Mouse (Mus musculus) MEL (cell line): ENCODE data around the gene Gabbr2. TPM values are rescaled to one million over a fixed set of nuclear protein-coding genes. Genes with fewer than 3 reads are reported as not detected.

Experiments used
- DNase-seq: peaks from one replicate; pipeline ENCODE4 v3.0.0; 2011; ENCODE audit warnings: low read depth, low spot score
- H3K27ac ChIP-seq: 2 replicates; pipeline ENCODE4 v1.5.1; 2012; ENCODE audit warnings: low read depth, mild to moderate bottlenecking, control low read depth, low read length, moderate library complexity; ENCODE audit not compliant: control insufficient read depth
- H3K27me3 ChIP-seq, 2 experiments: fragments of 150-350 bp in 1 of 2; sonication (generic) in 1 of 2; 2 replicates each; pipeline ENCODE4 v1.6.1; 2012; ENCODE audit warnings: low read length in 2 of 2, mild to moderate bottlenecking in 2 of 2, improper control_type of control experiment in 1 of 2, moderate library complexity in 1 of 2; ENCODE audit not compliant: insufficient read depth in 2 of 2, control insufficient read depth in 1 of 2
- H3K36me3 ChIP-seq, 2 experiments: 2 replicates each; pipeline ENCODE4 v1.6.1; 2012 to 2014; ENCODE audit warnings: low read length in 2 of 2, improper control_type of control experiment in 1 of 2, inconsistent platforms in 1 of 2, mild to moderate bottlenecking in 1 of 2; ENCODE audit not compliant: insufficient read depth in 2 of 2, control insufficient read depth in 1 of 2
- H3K4me1 ChIP-seq, 2 experiments: fragments of 150-350 bp in 1 of 2; sonication (generic) in 1 of 2; 2 replicates each; pipeline ENCODE4 v1.6.1; 2012; ENCODE audit warnings: low read length in 2 of 2, improper control_type of control experiment in 1 of 2, mild to moderate bottlenecking in 1 of 2; ENCODE audit not compliant: insufficient read depth in 2 of 2, control insufficient read depth in 1 of 2
- H3K4me3 ChIP-seq, 2 experiments: fragments of 150-350 bp in 1 of 2; sonication (generic) in 1 of 2; 2 replicates each; pipeline ENCODE4 v1.5.1; 2012; ENCODE audit warnings: low read depth in 2 of 2, low read length in 2 of 2, mild to moderate bottlenecking in 2 of 2, moderate library complexity in 2 of 2, control low read depth in 1 of 2, improper control_type of control experiment in 1 of 2; ENCODE audit not compliant: control insufficient read depth in 1 of 2, insufficient read depth in 1 of 2
- H3K79me2 ChIP-seq: 2 replicates; pipeline ENCODE4 v1.6.1; 2012; ENCODE audit warnings: mild to moderate bottlenecking, low read length, moderate library complexity; ENCODE audit not compliant: control insufficient read depth, poor library complexity, insufficient read depth
- H3K9ac ChIP-seq: 2 replicates; pipeline ENCODE4 v1.6.1; 2012; ENCODE audit warnings: low read depth, mild to moderate bottlenecking, control low read depth, low read length, moderate library complexity; ENCODE audit not compliant: control insufficient read depth, poor library complexity, severe bottlenecking
- H3K9me3 ChIP-seq: fragments of 150-350 bp; sonication (generic); replicated peaks from 2 replicates; pipeline ENCODE4 v1.6.1; 2012; ENCODE audit warnings: mild to moderate bottlenecking, low read length, improper control_type of control experiment, moderate library complexity; ENCODE audit not compliant: insufficient read depth
- CHD2 ChIP-seq: IDR thresholded peaks from 2 replicates; pipeline ENCODE4 v1.6.1; 2011; ENCODE audit warnings: low read length, improper control_type of control experiment
- E2F4 ChIP-seq: IDR thresholded peaks from 2 replicates; pipeline ENCODE4 v1.6.1; 2011; ENCODE audit warnings: low read depth, low read length, improper control_type of control experiment, borderline replicate concordance
- ETS1 ChIP-seq: IDR thresholded peaks from 2 replicates; pipeline ENCODE4 v1.6.1; 2012; ENCODE audit warnings: low read depth, mild to moderate bottlenecking, inconsistent platforms, low read length, improper control_type of control experiment, moderate library complexity
- GATA1 ChIP-seq: IDR thresholded peaks from 2 replicates; pipeline ENCODE4 v1.6.1; 2011; ENCODE audit warnings: low read depth, low read length, improper control_type of control experiment
- MAZ ChIP-seq: IDR thresholded peaks from 2 replicates; pipeline ENCODE4 v1.6.1; 2012; ENCODE audit warnings: low read depth, mild to moderate bottlenecking, inconsistent platforms, low read length, improper control_type of control experiment
- MYB ChIP-seq: IDR thresholded peaks from 2 replicates; pipeline ENCODE4 v1.6.1; 2011; ENCODE audit warnings: mild to moderate bottlenecking, low read depth, low read length, improper control_type of control experiment
- MYC ChIP-seq: IDR thresholded peaks from 2 replicates; pipeline ENCODE4 v1.6.1; 2011; ENCODE audit warnings: low read depth, mild to moderate bottlenecking, low read length, improper control_type of control experiment, moderate library complexity
- NRF1 ChIP-seq: IDR thresholded peaks from 2 replicates; pipeline ENCODE4 v1.6.1; 2014; ENCODE audit warnings: low read depth, mild to moderate bottlenecking, inconsistent platforms, low read length, improper control_type of control experiment, moderate library complexity; ENCODE audit not compliant: poor library complexity, insufficient read depth, severe bottlenecking
- POLR2A ChIP-seq, 2 experiments: IDR thresholded peaks; 2 replicates each; pipeline ENCODE4 v1.6.1; 2011 to 2012; ENCODE audit warnings: low read length in 2 of 2, mild to moderate bottlenecking in 2 of 2, control low read depth in 1 of 2, improper control_type of control experiment in 1 of 2, low read depth in 1 of 2, moderate library complexity in 1 of 2; ENCODE audit not compliant: control insufficient read depth in 1 of 2, insufficient read depth in 1 of 2, poor library complexity in 1 of 2
- POLR2AphosphoS5 ChIP-seq: IDR thresholded peaks from 2 replicates; pipeline ENCODE4 v1.6.1; 2012; ENCODE audit warnings: low read depth, borderline replicate concordance, mild to moderate bottlenecking, inconsistent platforms, low read length, moderate library complexity, mixed read lengths
- RAD21 ChIP-seq: IDR thresholded peaks from 2 replicates; pipeline ENCODE4 v1.6.1; 2011; ENCODE audit warnings: mild to moderate bottlenecking, low read depth, low read length, improper control_type of control experiment
- SIN3A ChIP-seq: IDR thresholded peaks from 2 replicates; pipeline ENCODE4 v1.6.1; 2012; ENCODE audit warnings: low read length, improper control_type of control experiment, inconsistent platforms
- SMC3 ChIP-seq: IDR thresholded peaks from 2 replicates; pipeline ENCODE4 v1.6.1; 2011; ENCODE audit warnings: low read depth, low read length, improper control_type of control experiment
- TAL1 ChIP-seq: IDR thresholded peaks from 2 replicates; pipeline ENCODE4 v1.6.1; 2012; ENCODE audit warnings: mild to moderate bottlenecking, inconsistent platforms, low read length, moderate library complexity, mixed read lengths
- USF1 ChIP-seq: IDR thresholded peaks from 2 replicates; pipeline ENCODE4 v1.6.1; 2014; ENCODE audit warnings: low read depth, mild to moderate bottlenecking, inconsistent platforms, low read length, improper control_type of control experiment, moderate library complexity
- polyA plus RNA-seq, 2 experiments: library from polyadenylated mRNA; stranded (reverse) in 1 of 2; unstranded in 1 of 2; fragments of >175 nt in 1 of 2; fragments of >200 nt in 1 of 2; gene quantifications; 2 replicates each; pipeline versions ENCODE4 v1.2.1 to v1.2.4; 2012; ENCODE audit warnings: low replicate concordance in 2 of 2, low read depth in 1 of 2; ENCODE audit not compliant: insufficient read length in 2 of 2, insufficient read depth in 1 of 2, missing spikeins in 1 of 2
- total RNA-seq: library from RNA; depleted of rRNA; stranded (reverse); fragments of 300-350 nt; gene quantifications from 2 replicates; pipeline ENCODE4 v1.2.3, GENCODE M21; 2012

Gene Gabbr2
- total and polyA plus RNA-seq, 3 experiments: not detected

DNA sequence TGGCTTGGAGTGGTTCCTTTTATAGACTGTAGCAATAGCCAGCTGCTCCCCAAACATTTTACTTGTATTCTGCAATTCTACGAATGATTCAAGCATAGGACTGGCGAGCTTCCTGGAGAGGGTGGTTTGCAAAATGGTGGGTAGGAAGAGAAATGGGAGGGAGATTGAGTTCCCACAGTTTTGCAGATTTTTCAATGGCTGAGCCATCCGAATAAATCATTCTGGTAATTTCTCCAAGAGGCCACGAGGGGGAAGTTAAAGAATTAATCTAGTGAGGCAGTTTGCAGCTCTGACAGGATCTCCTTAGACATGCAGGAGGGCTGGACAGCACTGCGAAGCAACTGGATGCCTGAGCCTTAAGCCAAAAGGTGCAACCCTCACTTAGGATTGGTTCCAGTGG lies 256.8 kb downstream of the Gabbr2 start:
- peak; percentile 3 for DNase-seq
- H3K9me3 ChIP-seq: no peaks in the 10 kb centered on the region
- H3K27ac ChIP-seq: no peak overlapping the region
- no peaks in the 10 kb centered on the region; a peak in 1 of 4 replicates for H3K27me3 ChIP-seq
- H3K4me1 ChIP-seq: no peaks in the 10 kb centered on the region
- no peak overlapping the region for H3K4me3 ChIP-seq
- no peaks in the 10 kb centered on the region for H3K36me3 ChIP-seq
- TF ChIP-seq SMC3 (peak; percentile 44), GATA1 (no peak), CHD2 (no peak), POLR2A (IDR thresholded peaks at IDR 0.05; ENCODE audit: control insufficient read depth in 1 of 2, insufficient read depth in 1 of 2, low read depth in 1 of 2, low read length in 2 of 2, poor library complexity in 1 of 2) (no peak), USF1 (no peak)
- TF ChIP-seq, all 39 proteins: peak for 1
- Histone ChIP-seq H3K79me2 (no peaks in the 10 kb centered on the region), H3K9ac (no peak overlapping the region)

DNA sequence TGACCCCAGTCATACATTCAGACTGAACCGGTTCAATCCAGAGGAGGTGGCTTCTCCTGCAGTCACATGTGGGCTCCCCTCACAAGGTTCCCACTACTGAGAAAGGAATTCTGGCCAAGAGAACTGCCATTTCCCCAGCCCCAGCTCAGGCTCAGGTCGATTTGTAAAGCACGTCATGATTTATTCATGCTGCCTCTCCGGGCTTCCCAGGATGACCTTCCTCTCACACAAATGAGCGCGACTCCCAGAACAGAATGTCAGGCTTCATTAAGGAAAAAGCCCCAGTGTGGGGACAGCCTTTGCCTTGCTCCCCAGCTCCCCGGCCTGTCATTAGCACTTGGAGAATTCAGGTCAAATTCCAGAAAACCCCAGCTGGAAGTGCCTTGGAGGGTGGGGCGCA lies 260.1 kb downstream of the Gabbr2 start:
- Histone ChIP-seq H3K27ac (no peak overlapping the region), H3K9me3 (no peaks in the 10 kb centered on the region), H3K4me3 (no peak overlapping the region), H3K9ac (no peak overlapping the region), H3K4me1 (no peaks in the 10 kb centered on the region), H3K36me3 (no peaks in the 10 kb centered on the region), H3K27me3 (peaks cover 0 to 1% of the 10 kb centered on the region in 2 experiments; a peak in 1 of 4 replicates), H3K79me2 (no peaks in the 10 kb centered on the region)
- no peak for DNase-seq
- TF ChIP-seq RAD21 (no peak), ETS1 (no peak), MYC (no peak), MYB (no peak), NRF1 (no peak), TAL1 (no peak), SMC3 (no peak), MAZ (no peak), SIN3A (no peak)

DNA sequence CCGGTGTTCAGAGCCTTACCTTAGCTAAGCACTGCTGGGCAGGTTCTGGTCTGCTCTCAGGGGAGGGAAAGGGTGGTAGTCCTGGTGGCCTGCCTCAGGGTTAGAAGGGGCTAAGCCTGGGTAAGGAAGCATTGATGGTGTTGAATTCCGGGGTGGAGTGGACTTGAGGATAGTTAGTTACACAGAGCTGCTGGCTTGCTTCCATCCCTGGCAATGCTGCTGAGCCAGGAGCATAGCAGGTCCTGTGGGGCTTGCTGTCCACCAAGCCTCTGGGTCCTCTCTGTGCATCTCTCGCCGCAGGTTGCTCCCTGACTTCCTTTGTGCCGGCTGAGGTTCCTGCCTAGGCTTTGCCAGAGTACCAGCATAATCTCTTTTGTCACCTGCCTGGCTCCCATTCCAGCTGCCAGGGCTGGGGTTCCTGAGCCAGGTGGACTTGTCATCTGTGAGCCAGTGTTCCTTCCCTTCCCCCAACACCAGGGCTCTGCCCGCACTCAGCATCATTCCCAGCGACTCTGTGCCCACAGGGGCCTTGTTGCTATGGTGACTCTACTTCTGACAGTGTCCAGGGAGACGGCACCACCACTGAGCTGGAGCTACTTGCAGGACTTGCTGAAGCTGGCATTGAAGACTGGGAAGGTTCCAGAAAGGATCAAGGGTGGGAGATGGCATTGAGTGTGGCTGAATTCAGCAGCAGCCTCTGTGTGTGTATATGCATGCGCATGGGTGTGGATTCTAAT lies 262.2 kb downstream of the Gabbr2 start:
- Histone ChIP-seq H3K36me3 (no peaks in the 10 kb centered on the region), H3K9ac (no peak overlapping the region), H3K4me3 (no peak overlapping the region), H3K79me2 (no peaks in the 10 kb centered on the region), H3K27ac (no peak overlapping the region), H3K27me3 (peaks cover 0 to 1% of the 10 kb centered on the region in 2 experiments; a peak in 1 of 4 replicates), H3K4me1 (no peaks in the 10 kb centered on the region), H3K9me3 (no peaks in the 10 kb centered on the region)
- no peak for DNase-seq
- no peak for TF ChIP-seq E2F4
- no peak for TF ChIP-seq POLR2AphosphoS5
